Mouse (Mus musculus): ENCODE results near the gene Piwil1. TPM values are rescaled to one million over a fixed set of nuclear protein-coding genes. Genes with fewer than 3 reads are reported as not detected.

Gene Piwil1
- not detected in 2 replicates for polyA plus RNA-seq (2015; fragmentation: Nextera tagmentation; extraction: Ambion mirVana)

DNA sequence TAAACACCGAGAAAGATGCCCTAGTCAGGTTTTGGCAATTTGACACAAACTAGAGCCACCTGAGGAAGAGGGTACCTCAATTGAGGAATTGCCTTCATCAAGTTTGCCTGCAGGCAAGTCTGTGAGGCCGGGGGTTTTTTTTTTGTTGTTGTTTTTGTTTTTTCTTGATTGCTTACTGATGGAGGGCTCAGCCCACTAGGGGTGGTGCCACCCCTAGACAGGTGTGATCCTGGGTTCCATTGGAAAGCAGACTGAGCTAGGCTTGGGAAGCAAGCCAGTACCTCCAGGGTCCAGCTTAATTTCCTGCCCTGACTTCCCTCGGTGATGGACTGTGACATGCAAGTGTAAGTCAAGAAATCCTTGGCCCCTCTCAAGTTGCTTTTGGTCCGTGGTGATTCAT, at the start of gene Piwil1:
Gene Piwil1, plus strand, starts transcription at position 301 of the 400 bp plus-strand sequence.
- H3K4me3 ChIP-seq (replicated peaks), result no peak within 1 kb of the TSS
- no peaks in the 10 kb centered on the region for H3K9me3 ChIP-seq
- WGBS, result 79% methylated on average over 4 of the region's 4 CpGs
- no peak for ATAC-seq
- no peak within 1 kb of the TSS for H3K4me2 ChIP-seq (replicated peaks)
- no peaks in the 10 kb centered on the region for H3K27me3 ChIP-seq (replicated peaks)
- H3K9ac ChIP-seq, result no peak within 1 kb of the TSS
- peaks cover 2% of the 10 kb centered on the region; the same call in 1 of the 2 replicates for H3K4me1 ChIP-seq (replicated peaks)
- no peaks in the 10 kb centered on the region for H3K36me3 ChIP-seq
- no peak within 1 kb of the TSS for H3K27ac ChIP-seq

DNA sequence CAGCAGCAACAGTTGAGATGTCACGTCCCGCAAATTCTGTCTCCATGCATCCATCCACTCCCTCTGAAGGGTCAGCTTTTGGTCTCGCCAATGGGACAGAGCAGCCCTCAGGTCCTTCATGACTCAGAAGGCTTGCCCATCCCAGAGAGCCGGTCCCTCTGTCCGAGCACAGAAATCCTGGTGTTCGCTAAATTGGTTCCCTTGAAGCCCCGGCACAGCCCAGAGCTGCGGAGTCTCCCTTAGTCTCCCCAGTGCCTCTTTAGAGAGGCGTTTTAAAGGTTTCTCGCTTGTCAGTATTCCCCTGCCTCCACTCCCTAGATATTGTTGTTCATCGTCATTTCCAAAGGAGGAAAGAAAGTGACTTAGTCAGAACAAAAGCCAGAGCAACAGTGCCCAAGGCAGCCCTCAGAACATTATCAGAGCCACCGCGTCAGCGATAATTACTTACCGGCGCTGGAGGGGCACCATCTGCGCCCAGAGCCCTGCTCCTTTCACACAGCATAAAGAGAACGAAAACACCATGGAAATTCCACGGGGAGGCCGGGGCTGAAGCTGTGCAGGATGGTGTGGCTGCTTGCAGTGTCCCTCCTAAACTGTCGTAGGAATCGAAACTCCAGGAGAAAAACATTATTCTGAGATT, 45.7 kb upstream of the Piwil1 start:
- Histone ChIP-seq H3K4me3 (replicated peaks) (no peak overlapping the region), H3K4me1 (replicated peaks) (no peaks in the 10 kb centered on the region), H3K9me3 (no peaks in the 10 kb centered on the region), H3K36me3 (no peaks in the 10 kb centered on the region), H3K9ac (no peak overlapping the region), H3K4me2 (replicated peaks) (no peak overlapping the region), H3K27me3 (replicated peaks) (no peaks in the 10 kb centered on the region), H3K27ac (no peak overlapping the region)
- 61% methylated on average over 22 of the region's 22 CpGs for WGBS
- no peak for ATAC-seq

DNA sequence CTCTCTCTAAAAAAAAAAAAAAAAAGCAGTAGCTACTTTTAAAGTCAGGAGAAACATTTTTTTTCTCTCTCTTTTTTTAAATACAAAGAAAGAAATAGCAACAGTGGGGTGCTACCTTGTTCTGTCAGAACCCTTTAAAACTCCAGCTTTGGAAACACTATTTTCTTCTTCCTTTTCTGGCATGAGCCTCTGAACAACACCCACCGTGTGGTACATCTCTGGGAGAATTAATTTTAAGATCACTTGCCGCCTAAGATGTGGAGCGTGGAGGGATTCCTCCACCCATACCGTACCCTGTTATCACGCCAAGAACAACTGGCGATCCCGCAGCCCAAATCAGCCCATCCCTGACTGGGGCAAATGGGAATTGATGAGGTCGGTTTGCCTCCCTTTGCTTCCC, 42.2 kb upstream of the Piwil1 start:
- 64% methylated on average over 8 of the region's 8 CpGs for WGBS
- no peak overlapping the region for H3K9ac ChIP-seq

DNA sequence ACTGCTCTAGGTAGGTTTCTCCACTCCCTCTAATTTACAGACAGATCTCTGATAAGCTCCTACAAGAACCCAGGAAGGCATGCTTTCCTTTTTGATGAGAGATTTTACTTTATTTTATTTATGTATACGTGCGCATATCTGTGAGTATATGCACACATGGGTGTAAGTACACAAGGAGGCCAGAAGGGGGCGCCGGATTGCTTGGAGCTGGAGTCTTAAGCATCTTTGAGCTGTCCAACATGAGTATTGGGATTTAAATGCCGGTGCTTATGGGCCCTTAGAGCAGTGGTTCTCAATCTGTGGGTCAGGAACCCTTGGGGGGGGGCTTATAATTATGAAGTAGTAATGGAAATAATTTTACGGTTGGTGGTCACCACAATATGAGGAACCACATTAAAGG, 39.4 kb upstream of the Piwil1 start:
- Histone ChIP-seq H3K4me1 (replicated peaks) (peaks cover 7% of the 10 kb centered on the region; the same call in 1 of the 2 replicates), H3K36me3 (no peaks in the 10 kb centered on the region), H3K27me3 (replicated peaks) (no peaks in the 10 kb centered on the region), H3K9me3 (no peaks in the 10 kb centered on the region), H3K4me2 (replicated peaks) (no peak overlapping the region), H3K4me3 (replicated peaks) (no peak overlapping the region), H3K9ac (no peak overlapping the region), H3K27ac (no peak overlapping the region)
- no peak for ATAC-seq
- WGBS, result 95% methylated on average over 6 of the region's 6 CpGs

More for the DNA sequence above, 42.2 kb upstream of the Piwil1 start:
- Histone ChIP-seq H3K27ac (no peak overlapping the region), H3K36me3 (no peaks in the 10 kb centered on the region), H3K4me1 (replicated peaks) (no peaks in the 10 kb centered on the region), H3K4me3 (replicated peaks) (no peak overlapping the region), H3K4me2 (replicated peaks) (no peak overlapping the region), H3K27me3 (replicated peaks) (no peaks in the 10 kb centered on the region), H3K9me3 (no peaks in the 10 kb centered on the region)
- ATAC-seq, result no peak

DNA sequence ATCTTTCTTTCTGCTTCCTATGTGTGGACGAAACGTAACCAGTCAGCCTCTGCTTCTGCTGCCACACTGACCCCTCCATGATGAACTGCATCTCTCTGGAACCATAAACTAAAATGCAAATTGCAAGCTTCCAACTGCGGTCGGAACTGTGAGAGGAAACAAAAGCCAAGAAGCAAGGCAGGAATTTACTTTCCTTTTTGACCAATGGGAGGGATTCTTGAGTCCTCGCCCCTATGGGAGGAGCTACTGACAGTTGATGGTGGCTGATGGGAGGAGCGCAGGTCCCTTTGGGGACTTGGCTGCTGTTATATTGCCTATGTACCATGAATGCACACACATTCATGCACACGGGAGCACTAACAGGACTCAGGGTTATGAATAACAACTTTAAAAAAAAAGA, 38.3 kb upstream of the Piwil1 start:
- no peak overlapping the region for H3K4me3 ChIP-seq (replicated peaks)
- 76% methylated on average over 7 of the region's 7 CpGs for WGBS
- H3K27me3 ChIP-seq (replicated peaks), result no peaks in the 10 kb centered on the region
- H3K9me3 ChIP-seq, result no peaks in the 10 kb centered on the region
- H3K4me2 ChIP-seq (replicated peaks), result no peak overlapping the region
- no peaks in the 10 kb centered on the region for H3K36me3 ChIP-seq
- no peak overlapping the region for H3K9ac ChIP-seq
- no peak overlapping the region for H3K27ac ChIP-seq
- no peak for ATAC-seq
- peaks cover 7% of the 10 kb centered on the region; the same call in 1 of the 2 replicates for H3K4me1 ChIP-seq (replicated peaks)

GRCm38 (mm10) chr5:128665045-128665444, 37.3 kb upstream of the Piwil1 start:
- no peak overlapping the region for H3K4me3 ChIP-seq (replicated peaks)
- H3K4me2 ChIP-seq (replicated peaks), result no peak overlapping the region
- WGBS, result 100% methylated on average over 1 of the region's 1 CpGs
- no peak overlapping the region for H3K27ac ChIP-seq
- H3K4me1 ChIP-seq (replicated peaks), result peaks cover 7% of the 10 kb centered on the region; the same call in 1 of the 2 replicates
- H3K9ac ChIP-seq, result no peak overlapping the region
- H3K27me3 ChIP-seq (replicated peaks), result no peaks in the 10 kb centered on the region
- H3K36me3 ChIP-seq, result no peaks in the 10 kb centered on the region
- no peak for ATAC-seq
- no peaks in the 10 kb centered on the region for H3K9me3 ChIP-seq

GRCm38 (mm10) chr5:128667303-128667702, 35.0 kb upstream of the Piwil1 start:
- H3K9ac ChIP-seq, result no peak overlapping the region
- H3K4me1 ChIP-seq (replicated peaks), result peaks cover 7% of the 10 kb centered on the region; the same call in 1 of the 2 replicates
- H3K4me3 ChIP-seq (replicated peaks), result no peak overlapping the region
- ATAC-seq, result no peak
- no peaks in the 10 kb centered on the region for H3K9me3 ChIP-seq
- H3K36me3 ChIP-seq, result no peaks in the 10 kb centered on the region
- no peak overlapping the region for H3K27ac ChIP-seq
- H3K4me2 ChIP-seq (replicated peaks), result no peak overlapping the region
- no peaks in the 10 kb centered on the region for H3K27me3 ChIP-seq (replicated peaks)
- 49% methylated on average over 7 of the region's 7 CpGs for WGBS

DNA sequence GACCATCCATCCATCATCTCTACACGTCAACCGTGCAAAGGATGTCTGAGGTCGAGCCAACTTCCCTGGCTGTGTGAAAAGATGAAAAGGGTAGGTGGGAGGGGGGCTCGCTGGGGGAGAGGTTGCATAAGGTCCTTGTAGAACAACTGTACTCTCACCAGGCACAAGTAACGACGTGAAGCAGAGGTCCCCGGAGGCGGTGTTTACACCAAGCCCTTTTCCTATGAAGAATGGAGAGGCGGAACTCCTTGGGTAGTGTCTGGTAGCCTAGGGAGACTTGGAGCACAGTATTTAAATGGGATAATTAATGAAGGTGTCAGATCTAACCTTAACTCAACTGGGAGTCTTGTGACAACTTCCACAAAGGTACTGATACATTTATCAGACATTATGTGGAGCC, 28.2 kb upstream of the Piwil1 start:
- no peak for ATAC-seq
- H3K27me3 ChIP-seq (replicated peaks), result no peaks in the 10 kb centered on the region
- H3K4me1 ChIP-seq (replicated peaks), result no peaks in the 10 kb centered on the region
- no peak overlapping the region for H3K9ac ChIP-seq
- WGBS, result 66% methylated on average over 9 of the region's 9 CpGs
- H3K4me3 ChIP-seq (replicated peaks), result no peak overlapping the region
- no peak overlapping the region for H3K4me2 ChIP-seq (replicated peaks)
- no peaks in the 10 kb centered on the region for H3K36me3 ChIP-seq
- H3K27ac ChIP-seq, result no peak overlapping the region
- no peaks in the 10 kb centered on the region for H3K9me3 ChIP-seq

DNA sequence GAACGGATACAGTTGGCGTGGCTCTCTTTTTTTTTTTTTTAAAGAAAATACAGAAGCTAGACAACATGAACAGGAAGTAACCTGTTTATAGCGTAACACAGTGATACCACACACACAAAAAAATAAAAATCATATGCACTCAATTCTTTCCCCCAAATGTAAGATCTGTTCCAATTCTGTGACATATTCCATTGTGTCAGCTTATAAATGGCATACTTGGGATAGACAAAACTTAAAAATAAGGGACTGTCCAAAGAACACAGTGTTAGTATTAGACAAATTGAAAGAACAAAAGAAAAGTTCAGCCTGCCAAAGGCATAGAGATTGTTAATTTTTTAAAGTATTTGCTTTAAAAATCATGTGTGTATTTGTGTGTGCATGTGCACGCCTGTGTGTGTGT, 25.0 kb upstream of the Piwil1 start:
- WGBS, result 87% methylated on average over 4 of the region's 4 CpGs
- H3K4me3 ChIP-seq (replicated peaks), result no peak overlapping the region
- no peaks in the 10 kb centered on the region for H3K27me3 ChIP-seq (replicated peaks)
- H3K4me2 ChIP-seq (replicated peaks), result no peak overlapping the region
- H3K9me3 ChIP-seq, result no peaks in the 10 kb centered on the region
- no peaks in the 10 kb centered on the region for H3K36me3 ChIP-seq
- no peak for ATAC-seq
- no peak overlapping the region for H3K27ac ChIP-seq
- H3K9ac ChIP-seq, result no peak overlapping the region
- no peaks in the 10 kb centered on the region for H3K4me1 ChIP-seq (replicated peaks)

- 57% methylated on average over 6 of the region's 6 CpGs for WGBS
- Histone ChIP-seq H3K9ac (no peak overlapping the region), H3K36me3 (no peaks in the 10 kb centered on the region), H3K4me1 (replicated peaks) (no peaks in the 10 kb centered on the region), H3K4me2 (replicated peaks) (no peak overlapping the region), H3K4me3 (replicated peaks) (no peak overlapping the region), H3K27me3 (replicated peaks) (no peaks in the 10 kb centered on the region), H3K27ac (no peak overlapping the region), H3K9me3 (no peaks in the 10 kb centered on the region)
- ATAC-seq, result 0 out of 2 replicates have a peak, but pooled peaks have one; percentile 41
Observed at GRCm38 (mm10) chr5:128677861-128678260, 24.5 kb upstream of the Piwil1 start.

GRCm38 (mm10) chr5:128681456-128681855, 20.9 kb upstream of the Piwil1 start:
- 44% methylated on average over 5 of the region's 5 CpGs for WGBS
- no peak overlapping the region for H3K4me2 ChIP-seq (replicated peaks)
- ATAC-seq, result no peak
- H3K27me3 ChIP-seq (replicated peaks), result no peaks in the 10 kb centered on the region
- no peak overlapping the region for H3K27ac ChIP-seq
- H3K9ac ChIP-seq, result no peak overlapping the region
- H3K9me3 ChIP-seq, result no peaks in the 10 kb centered on the region
- H3K4me3 ChIP-seq (replicated peaks), result no peak overlapping the region
- H3K4me1 ChIP-seq (replicated peaks), result no peaks in the 10 kb centered on the region
- H3K36me3 ChIP-seq, result no peaks in the 10 kb centered on the region

- H3K9ac ChIP-seq, result no peak overlapping the region
- H3K4me2 ChIP-seq (replicated peaks), result no peak overlapping the region
- no peaks in the 10 kb centered on the region for H3K36me3 ChIP-seq
- H3K9me3 ChIP-seq, result no peaks in the 10 kb centered on the region
- no peak for ATAC-seq
- 29% methylated on average over 10 of the region's 10 CpGs for WGBS
- H3K27me3 ChIP-seq (replicated peaks), result no peaks in the 10 kb centered on the region
- H3K4me1 ChIP-seq (replicated peaks), result no peaks in the 10 kb centered on the region
- H3K27ac ChIP-seq, result no peak overlapping the region
- H3K4me3 ChIP-seq (replicated peaks), result no peak overlapping the region
Observed at GRCm38 (mm10) chr5:128684192-128684591, 18.1 kb upstream of the Piwil1 start.

DNA sequence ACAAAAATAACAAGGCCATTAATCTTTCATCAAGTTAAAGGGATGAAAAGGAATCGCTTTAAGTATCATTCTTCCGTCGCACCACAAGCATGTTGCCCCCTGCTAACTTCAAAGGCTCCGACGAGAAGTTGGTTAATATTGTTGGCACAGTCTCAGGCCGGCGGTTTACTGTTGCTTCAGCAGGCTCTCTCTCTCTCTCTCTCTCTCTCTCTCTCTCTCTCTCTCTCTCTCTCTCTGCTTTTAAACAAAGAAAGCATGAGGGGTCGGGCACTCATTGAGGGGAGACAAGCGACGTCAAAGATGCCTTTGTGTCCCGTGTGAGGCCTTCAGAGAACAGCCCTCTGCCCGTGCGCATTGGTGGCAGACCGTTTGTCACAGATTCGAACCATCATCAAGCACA, 17.7 kb upstream of the Piwil1 start:
- Histone ChIP-seq H3K9ac (no peak overlapping the region), H3K4me2 (replicated peaks) (no peak overlapping the region), H3K36me3 (no peaks in the 10 kb centered on the region), H3K27me3 (replicated peaks) (no peaks in the 10 kb centered on the region), H3K4me3 (replicated peaks) (no peak overlapping the region), H3K27ac (no peak overlapping the region), H3K9me3 (no peaks in the 10 kb centered on the region), H3K4me1 (replicated peaks) (no peaks in the 10 kb centered on the region)
- 29% methylated on average over 15 of the region's 15 CpGs for WGBS
- ATAC-seq, result no peak
